Mouse (Mus musculus) lung, postnatal 0 days (tissue): ENCODE data around the gene Lnp1.
"Not testable (repeated sequence)": the region's sequence is repeated elsewhere in the genome, so short reads cannot be mapped to it uniquely, and the experiment has no call there.

Source experiments
- CTCF ChIP-seq: IDR thresholded peaks from 2 replicates; pipeline ENCODE4 v1.5.1; 2016; ENCODE audit warnings: antibody characterized with exemption, mild to moderate bottlenecking
- EP300 ChIP-seq: IDR thresholded peaks from 2 replicates; pipeline ENCODE4 v1.6.1; 2016; ENCODE audit warnings: antibody characterized with exemption, mild to moderate bottlenecking, control low read depth

GRCm38 (mm10) chr16:56958311-56958710 is 30.4 kb upstream of the Lnp1 start:
- TF ChIP-seq CTCF, EP300: not testable (repeated sequence)
